Mouse (Mus musculus) E14TG2a.4 (cell line): ENCODE data around the gene Epm2aip1.
A peak's percentile ranks its signal among the peaks of the same experiment; 100 is the strongest.

Experiments
- H3K27me3 ChIP-seq: 2 replicates; pipeline ENCODE4 v1.6.1; 2014; ENCODE audit warnings: low read length, control low read depth; ENCODE audit not compliant: insufficient read depth
- H3K36me3 ChIP-seq: 2 replicates; pipeline ENCODE4 v1.6.1; 2014; ENCODE audit warnings: low read length, control low read depth; ENCODE audit not compliant: insufficient read depth
- H3K4me1 ChIP-seq: replicated peaks from 2 replicates; pipeline ENCODE4 v1.6.1; 2014; ENCODE audit warnings: low read depth, low read length, control low read depth
- H3K4me3 ChIP-seq: replicated peaks from 2 replicates; pipeline ENCODE4 v1.5.1; 2014; ENCODE audit warnings: mild to moderate bottlenecking, low read length
- H3K9me3 ChIP-seq: 2 replicates; pipeline ENCODE4 v1.6.1; 2014; ENCODE audit warnings: low read length, control low read depth
- CTCF ChIP-seq: conservative IDR thresholded peaks from 2 replicates; pipeline ENCODE4 v1.5.1; 2014; ENCODE audit warnings: low read length
- NANOG ChIP-seq: IDR thresholded peaks from 2 replicates; pipeline ENCODE4 v1.6.1; 2014; ENCODE audit warnings: borderline replicate concordance, low read length, mixed read lengths
- POU5F1 ChIP-seq: IDR thresholded peaks from 2 replicates; pipeline ENCODE4 v1.6.1; 2014; ENCODE audit warnings: low read length, borderline replicate concordance

The Epm2aip1 gene

GRCm38 (mm10) chr9:111271434-111272160 lies at the start of gene Epm2aip1, which contains the start of gene Mlh1:
Epm2aip1 (plus strand) TSS chr9:111271929.
Mlh1 (minus strand) TSS chr9:111271791.
- peaks cover 40% of the 10 kb centered on the region for H3K4me1 ChIP-seq
- peaks cover 53% of the 10 kb centered on the region for H3K36me3 ChIP-seq
- H3K27me3 ChIP-seq = no peaks in the 10 kb centered on the region
- TF ChIP-seq CTCF (no peak), POU5F1 (no peak), NANOG (no peak)
- H3K9me3 ChIP-seq = no peaks in the 10 kb centered on the region
- H3K4me3 ChIP-seq = peak within 1 kb of the TSS; percentile 92

GRCm38 (mm10) chr9:111223406-111223805 lies 48.3 kb upstream of the Epm2aip1 start:
- peaks cover 21% of the 10 kb centered on the region for H3K4me1 ChIP-seq
- TF ChIP-seq CTCF (no peak), NANOG (no peak), POU5F1 (no peak)
- no peaks in the 10 kb centered on the region for H3K27me3 ChIP-seq
- no peak overlapping the region for H3K4me3 ChIP-seq
- H3K36me3 ChIP-seq = peaks cover 73% of the 10 kb centered on the region
- H3K9me3 ChIP-seq = no peaks in the 10 kb centered on the region

GRCm38 (mm10) chr9:111228446-111228845 lies 43.3 kb upstream of the Epm2aip1 start:
- no peak overlapping the region for H3K4me3 ChIP-seq
- H3K36me3 ChIP-seq = peaks cover 90% of the 10 kb centered on the region
- H3K4me1 ChIP-seq = peaks cover 21% of the 10 kb centered on the region
- H3K27me3 ChIP-seq = no peaks in the 10 kb centered on the region
- H3K9me3 ChIP-seq = no peaks in the 10 kb centered on the region
- TF ChIP-seq CTCF (no peak), POU5F1 (no peak)

- H3K36me3 ChIP-seq = peaks cover 94% of the 10 kb centered on the region
- H3K4me3 ChIP-seq = no peak overlapping the region
- H3K27me3 ChIP-seq = no peaks in the 10 kb centered on the region
- no peaks in the 10 kb centered on the region for H3K9me3 ChIP-seq
- no peaks in the 10 kb centered on the region for H3K4me1 ChIP-seq
- TF ChIP-seq NANOG (no peak), CTCF (peak; percentile 55)
These were observed 37.0 kb upstream of the Epm2aip1 start for GRCm38 (mm10) chr9:111234701-111235100.

- Histone ChIP-seq H3K27me3 (no peaks in the 10 kb centered on the region), H3K36me3 (peaks cover 98% of the 10 kb centered on the region), H3K4me1 (no peaks in the 10 kb centered on the region), H3K4me3 (no peak overlapping the region), H3K9me3 (no peaks in the 10 kb centered on the region)
- TF ChIP-seq POU5F1 = no peak
- no peak for TF ChIP-seq CTCF
- TF ChIP-seq NANOG = no peak
These were observed 34.0 kb upstream of the Epm2aip1 start for GRCm38 (mm10) chr9:111237726-111238125.

- TF ChIP-seq POU5F1 (no peak), NANOG (no peak), CTCF (no peak)
- no peak overlapping the region for H3K4me3 ChIP-seq
These were observed 31.9 kb upstream of the Epm2aip1 start for GRCm38 (mm10) chr9:111239821-111240220.

GRCm38 (mm10) chr9:111243384-111243783 lies 28.3 kb upstream of the Epm2aip1 start:
- H3K9me3 ChIP-seq = no peaks in the 10 kb centered on the region

More at GRCm38 (mm10) chr9:111239821-111240220, 31.9 kb upstream of the Epm2aip1 start:
- Histone ChIP-seq H3K27me3 (no peaks in the 10 kb centered on the region), H3K36me3 (peaks cover 91% of the 10 kb centered on the region), H3K4me1 (peaks cover 18% of the 10 kb centered on the region), H3K9me3 (no peaks in the 10 kb centered on the region)

GRCm38 (mm10) chr9:111245546-111245945 lies 26.2 kb upstream of the Epm2aip1 start:
- no peak for TF ChIP-seq CTCF
- no peak for TF ChIP-seq POU5F1
- no peak for TF ChIP-seq NANOG
- H3K36me3 ChIP-seq = peaks cover 73% of the 10 kb centered on the region
- no peaks in the 10 kb centered on the region for H3K27me3 ChIP-seq
- H3K9me3 ChIP-seq = no peaks in the 10 kb centered on the region
- peaks cover 21% of the 10 kb centered on the region for H3K4me1 ChIP-seq
- no peak overlapping the region for H3K4me3 ChIP-seq

More at GRCm38 (mm10) chr9:111243384-111243783, 28.3 kb upstream of the Epm2aip1 start:
- no peaks in the 10 kb centered on the region for H3K27me3 ChIP-seq
- H3K4me1 ChIP-seq = peaks cover 21% of the 10 kb centered on the region
- H3K36me3 ChIP-seq = peaks cover 76% of the 10 kb centered on the region
- TF ChIP-seq POU5F1 (no peak), CTCF (no peak), NANOG (no peak)
- H3K4me3 ChIP-seq = no peak overlapping the region
